ENCODE assay signal across 29 mouse cellular contexts in the genomic region with DNA sequence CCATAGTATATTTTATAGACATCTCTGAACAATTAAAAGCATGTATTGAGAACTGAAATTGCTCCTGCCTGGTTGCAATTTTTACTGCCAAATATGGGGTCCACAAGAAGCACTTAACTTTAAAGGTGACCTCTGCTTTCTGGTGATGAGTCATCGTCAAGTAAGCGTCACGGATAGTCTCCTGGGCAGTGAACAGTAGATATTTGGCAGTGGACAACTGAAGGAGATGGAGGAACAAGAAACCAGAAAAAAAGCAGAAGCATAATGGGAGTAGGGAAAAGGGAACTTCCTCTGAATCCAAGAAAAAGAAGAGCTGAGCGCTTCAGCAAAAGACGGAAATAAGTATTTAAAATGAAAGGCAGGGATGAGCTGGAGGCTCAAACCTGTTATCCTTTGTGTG.
DNase-seq lines count a peak whose midpoint lies in the region; ATAC-seq and TF ChIP-seq lines count a peak whose summit lies in the region.
"Had no signal": no experiment of that assay in that cellular context is flagged by ENCODE, and none has a peak within 500 bp of the region (broad histone marks: within the 10 kb centered on the region; RNA-seq: fewer than 3 reads in every experiment).

No protein-coding gene starts in this region.

- no peak for TF ChIP-seq POLR2A in CH12.LX (IDR thresholded peaks at IDR 0.05; ENCODE audit: low read depth, low read length)

- no peaks in the 10 kb centered on the region for H3K36me3 ChIP-seq in embryonic facial prominence, embryonic 14.5 days (ENCODE audit: control insufficient read depth, insufficient read depth, low read length)
- no peaks in the 10 kb centered on the region for H3K36me3 ChIP-seq in embryonic facial prominence, embryonic 10.5 days (replicated peaks)
- no peaks in the 10 kb centered on the region for H3K36me3 ChIP-seq in CH12.LX (replicated peaks in 1 of 2; ENCODE audit: control insufficient read depth in 1 of 2, insufficient read depth in 1 of 2, low read length in 1 of 2)
- no peaks in the 10 kb centered on the region for H3K36me3 ChIP-seq in neural tube, embryonic 15.5 days
- H3K36me3 ChIP-seq: embryonic facial prominence, embryonic 13.5 days; heart, embryonic 15.5 days; liver, embryonic 12.5 days; neural tube, embryonic 13.5 days; stomach, embryonic 15.5 days had no signal

- DNase-seq in embryonic facial prominence, embryonic 14.5 days (ENCODE audit: low spot score) = no peak
- DNase-seq in embryonic facial prominence, embryonic 10.5 days (ENCODE audit: low spot score) = no peak
- DNase-seq in heart, adult 11 months = peak; percentile 82
- no peak for DNase-seq in heart, adult 18-20 months
- DNase-seq in CH12.LX (ENCODE audit: extremely low read depth) = no peak
- DNase-seq in adrenal gland, adult 8-10 months = no peak
- DNase-seq: cerebellum, adult 8-10 months; cerebellum, postnatal 36 days; embryo, embryonic 11 days; gastrocnemius, postnatal 25 days; kidney, adult 8-10 months; kidney, postnatal 4 days; layer of hippocampus, postnatal 36 days; left cerebral cortex, postnatal 4 days; liver, postnatal 0 days; lung, postnatal 36 days; retina, postnatal 1 day; right cerebral cortex, postnatal 14 days; thymus, postnatal 14 days had no signal

- TF ChIP-seq EP300 in CH12.LX (IDR thresholded peaks at IDR 0.05; ENCODE audit: low read length) = no peak

- no peak overlapping the region for H3K9ac ChIP-seq in embryonic facial prominence, embryonic 14.5 days (ENCODE audit: low read depth, low read length)
- H3K9ac ChIP-seq in CH12.LX (ENCODE audit: insufficient read depth, low read depth) = no peak overlapping the region
- no peak overlapping the region for H3K9ac ChIP-seq in neural tube, embryonic 15.5 days (replicated peaks)
- H3K9ac ChIP-seq: embryonic facial prominence, embryonic 13.5 days; heart, embryonic 15.5 days; liver, embryonic 12.5 days; liver, postnatal 0 days; neural tube, embryonic 13.5 days; stomach, embryonic 15.5 days had no signal

- H3K9me3 ChIP-seq in embryonic facial prominence, embryonic 14.5 days (ENCODE audit: control insufficient read depth, low read length) = no peaks in the 10 kb centered on the region
- H3K9me3 ChIP-seq in embryonic facial prominence, embryonic 10.5 days = no peaks in the 10 kb centered on the region
- no peaks in the 10 kb centered on the region for H3K9me3 ChIP-seq in CH12.LX (replicated peaks; ENCODE audit: low read length)
- H3K9me3 ChIP-seq in neural tube, embryonic 15.5 days (replicated peaks) = no peaks in the 10 kb centered on the region
- H3K9me3 ChIP-seq: embryonic facial prominence, embryonic 13.5 days; heart, embryonic 15.5 days; liver, embryonic 12.5 days; neural tube, embryonic 13.5 days; stomach, embryonic 15.5 days had no signal

- 54% methylated on average over 5 of the region's 5 CpGs for WGBS in embryonic facial prominence, embryonic 14.5 days
- WGBS in embryonic facial prominence, embryonic 10.5 days = 77% methylated on average over 5 of the region's 5 CpGs
- WGBS in neural tube, embryonic 15.5 days = 73% methylated on average over 5 of the region's 5 CpGs

- TF ChIP-seq CTCF in CH12.LX (conservative IDR thresholded peaks at IDR 0.05 in 1 of 2, IDR thresholded peaks at IDR 0.05 in 1 of 2; ENCODE audit: low read depth in 2 of 2, low read length in 2 of 2) = no peak

- H3K4me3 ChIP-seq in embryonic facial prominence, embryonic 14.5 days (ENCODE audit: low read depth, low read length) = no peak overlapping the region
- H3K4me3 ChIP-seq in embryonic facial prominence, embryonic 10.5 days = no peak overlapping the region
- H3K4me3 ChIP-seq in CH12.LX (replicated peaks in 1 of 3; ENCODE audit: low read depth in 2 of 3, low read length in 2 of 3, poor library complexity in 1 of 3) = no peak overlapping the region
- no peak overlapping the region for H3K4me3 ChIP-seq in neural tube, embryonic 15.5 days (replicated peaks)
- H3K4me3 ChIP-seq: embryonic facial prominence, embryonic 13.5 days; heart, embryonic 15.5 days; liver, embryonic 12.5 days; neural tube, embryonic 13.5 days; stomach, embryonic 15.5 days had no signal

- in situ Hi-C loops in CH12.LX (cut with MboI; ENCODE audit: low pct_ligation_motif_present, low pct_unique_long_range_greater_than_20kb, low sequenced_read_pairs) = no loop called here

- no peaks in the 10 kb centered on the region for H3K79me2 ChIP-seq in CH12.LX (replicated peaks; ENCODE audit: control insufficient read depth, extremely low read depth, insufficient read depth, poor library complexity, severe bottlenecking)

- H3K27ac ChIP-seq in embryonic facial prominence, embryonic 14.5 days (replicated peaks; ENCODE audit: low read depth, low read length) = 0 out of 2 replicates have a peak overlapping the region, but pooled peaks have one; percentile 10
- no peak overlapping the region for H3K27ac ChIP-seq in embryonic facial prominence, embryonic 10.5 days (replicated peaks)
- no peak overlapping the region for H3K27ac ChIP-seq in CH12.LX (ENCODE audit: insufficient read depth, low read depth)
- H3K27ac ChIP-seq in neural tube, embryonic 15.5 days (replicated peaks) = no peak overlapping the region
- H3K27ac ChIP-seq: embryonic facial prominence, embryonic 13.5 days; heart, embryonic 15.5 days; kidney, postnatal 0 days; liver, embryonic 12.5 days; neural tube, embryonic 13.5 days; stomach, embryonic 15.5 days had no signal

- peaks cover 38% of the 10 kb centered on the region for H3K4me1 ChIP-seq in embryonic facial prominence, embryonic 14.5 days (ENCODE audit: control insufficient read depth, insufficient read depth, low read length)
- peaks cover 46% of the 10 kb centered on the region for H3K4me1 ChIP-seq in embryonic facial prominence, embryonic 10.5 days
- peaks cover 7 to 19% of the 10 kb centered on the region in 2 experiments for H3K4me1 ChIP-seq in CH12.LX (ENCODE audit: control insufficient read depth in 1 of 2, insufficient read depth in 2 of 2)
- peaks cover 21% of the 10 kb centered on the region for H3K4me1 ChIP-seq in neural tube, embryonic 15.5 days

- no peak for ATAC-seq in embryonic facial prominence, embryonic 14.5 days (ENCODE audit: low read depth)
- peak; percentile 79 for ATAC-seq in granulocyte monocyte progenitor cell, adult 5-6 weeks (replicated peaks; ENCODE audit: poor library complexity, severe bottlenecking)
- no peak for ATAC-seq in neural tube, embryonic 15.5 days (ENCODE audit: low FRiP score)
- ATAC-seq: forebrain, embryonic 14.5 days; intestine, embryonic 16.5 days; liver, embryonic 12.5 days; liver, postnatal 0 days had no signal

- dilution Hi-C loops in CH12.LX (cut with MboI; ENCODE audit: extremely low pct_ligation_motif_present, extremely low pct_unique_long_range_greater_than_20kb, low sequenced_read_pairs) = no loop called here

- H3K27me3 ChIP-seq in embryonic facial prominence, embryonic 14.5 days (replicated peaks; ENCODE audit: control insufficient read depth, insufficient read depth, low read length) = no peaks in the 10 kb centered on the region
- no peaks in the 10 kb centered on the region for H3K27me3 ChIP-seq in embryonic facial prominence, embryonic 10.5 days (replicated peaks; ENCODE audit: low read depth, poor library complexity, severe bottlenecking)
- no peaks in the 10 kb centered on the region for H3K27me3 ChIP-seq in CH12.LX (replicated peaks)
- no peaks in the 10 kb centered on the region for H3K27me3 ChIP-seq in neural tube, embryonic 15.5 days (replicated peaks)
- H3K27me3 ChIP-seq: embryonic facial prominence, embryonic 13.5 days; heart, embryonic 15.5 days; liver, embryonic 12.5 days; neural tube, embryonic 13.5 days; stomach, embryonic 15.5 days had no signal

- no peak overlapping the region for H3K4me2 ChIP-seq in embryonic facial prominence, embryonic 14.5 days (ENCODE audit: low read depth, low read length)
- peak overlapping the region; percentile 6; the same call in 1 of the 2 replicates for H3K4me2 ChIP-seq in CH12.LX (ENCODE audit: insufficient read depth, low read depth, poor library complexity, severe bottlenecking)
- H3K4me2 ChIP-seq in neural tube, embryonic 15.5 days = no peak overlapping the region
- H3K4me2 ChIP-seq: embryonic facial prominence, embryonic 13.5 days; heart, embryonic 15.5 days; liver, embryonic 12.5 days; neural tube, embryonic 13.5 days; stomach, embryonic 15.5 days had no signal

- no peak for TF ChIP-seq RAD21 in CH12.LX (IDR thresholded peaks at IDR 0.05; ENCODE audit: low read depth, low read length)

TF ChIP-seq in CH12.LX, 34 proteins besides CTCF, POLR2A, EP300 and RAD21:
- no peak for TF ChIP-seq NRF1 (IDR thresholded peaks at IDR 0.05; ENCODE audit: low read depth, low read length)
- TF ChIP-seq MAX (IDR thresholded peaks at IDR 0.05; ENCODE audit: low read length) = no peak
- no peak for TF ChIP-seq CHD1 (IDR thresholded peaks at IDR 0.05; ENCODE audit: low read depth, low read length)
- no peak for TF ChIP-seq ZKSCAN1 (IDR thresholded peaks at IDR 0.05; ENCODE audit: borderline replicate concordance, low read depth, low read length)
- no peak for TF ChIP-seq SMC3 (IDR thresholded peaks at IDR 0.05; ENCODE audit: low read depth, low read length)
- no peak for TF ChIP-seq JUND (conservative IDR thresholded peaks at IDR 0.05; ENCODE audit: low read depth, low read length)
- TF ChIP-seq MAFK (IDR thresholded peaks at IDR 0.05; ENCODE audit: insufficient replicate concordance, low read length) = no peak
